Mouse (Mus musculus) thymus, adult 2 months (tissue): ENCODE results near the gene Atg10.

ENCODE experiments used
- CTCF ChIP-seq: fragments of 200-500 bp; IDR thresholded peaks from 2 replicates; pipeline ENCODE4 v1.5.1; 2012; ENCODE audit warnings: mild to moderate bottlenecking, control low read depth, low read length, moderate library complexity, borderline replicate concordance; ENCODE audit not compliant: control insufficient read depth, poor library complexity, insufficient read depth; ENCODE audit errors: extremely low read depth
- POLR2A ChIP-seq: fragments of 200-500 bp; IDR thresholded peaks from 2 replicates; pipeline ENCODE4 v1.6.1; 2012; ENCODE audit warnings: mild to moderate bottlenecking, low read length, control low read depth, moderate library complexity; ENCODE audit not compliant: control insufficient read depth, poor library complexity, insufficient read depth; ENCODE audit errors: extremely low read depth

DNA sequence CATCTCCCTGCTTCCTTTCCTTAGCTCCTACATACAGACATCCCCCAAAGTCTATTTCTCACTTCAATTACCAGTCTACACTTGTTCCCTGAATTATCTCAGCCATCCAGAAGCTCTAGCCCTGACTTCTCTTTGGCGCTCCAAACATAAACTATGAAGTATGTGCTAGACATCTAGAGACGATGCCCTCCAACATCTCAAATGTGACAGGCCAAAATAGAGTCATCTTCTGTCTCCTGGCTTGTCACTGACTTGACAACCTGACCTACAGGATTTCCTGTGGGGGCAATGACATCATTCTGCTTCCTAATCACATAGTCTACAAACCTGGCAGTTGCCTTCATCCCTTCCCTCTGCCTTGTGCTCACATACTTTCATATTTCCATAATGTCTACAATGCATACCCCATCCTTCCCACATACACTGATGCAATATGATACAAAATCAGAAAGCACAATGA lies 132.0 kb downstream of the Atg10 start:
- no peak for TF ChIP-seq POLR2A
- no peak for TF ChIP-seq CTCF
